In genomic region chr19:7062916-7063315, GRCm38 (mm10) we compare ENCODE assay signal across 14 mouse cellular contexts. TPM values are rescaled to one million over a fixed set of nuclear protein-coding genes. Genes with fewer than 3 reads are reported as not detected.
"Had no signal": no experiment of that assay in that cellular context is flagged by ENCODE, and none has a peak within 500 bp of the region (broad histone marks: within the 10 kb centered on the region; RNA-seq: fewer than 3 reads in every experiment).

No protein-coding gene starts in this region.

- DNase-seq: lung, adult 2 months; lung, postnatal 14 days; lung, postnatal 36 days; midbrain, embryonic 14.5 days; retina, postnatal 1 day; right cerebral cortex, adult 18-20 months; right cerebral cortex, postnatal 25 days; spleen, adult 18-20 months; thymus, adult 18-20 months; thymus, postnatal 14 days; thymus, postnatal 36 days had no signal

- ATAC-seq: lung, postnatal 0 days; midbrain, embryonic 16.5 days had no signal

RNA-seq across cellular contexts. Expression of gene Flrt1, which starts 42.6 kb away (rescaled TPM):
- total RNA-seq: megakaryocyte progenitor cell, adult 5-6 weeks had no signal
